Mouse (Mus musculus): Measurements from ENCODE around the gene Dlgap4.

DNA sequence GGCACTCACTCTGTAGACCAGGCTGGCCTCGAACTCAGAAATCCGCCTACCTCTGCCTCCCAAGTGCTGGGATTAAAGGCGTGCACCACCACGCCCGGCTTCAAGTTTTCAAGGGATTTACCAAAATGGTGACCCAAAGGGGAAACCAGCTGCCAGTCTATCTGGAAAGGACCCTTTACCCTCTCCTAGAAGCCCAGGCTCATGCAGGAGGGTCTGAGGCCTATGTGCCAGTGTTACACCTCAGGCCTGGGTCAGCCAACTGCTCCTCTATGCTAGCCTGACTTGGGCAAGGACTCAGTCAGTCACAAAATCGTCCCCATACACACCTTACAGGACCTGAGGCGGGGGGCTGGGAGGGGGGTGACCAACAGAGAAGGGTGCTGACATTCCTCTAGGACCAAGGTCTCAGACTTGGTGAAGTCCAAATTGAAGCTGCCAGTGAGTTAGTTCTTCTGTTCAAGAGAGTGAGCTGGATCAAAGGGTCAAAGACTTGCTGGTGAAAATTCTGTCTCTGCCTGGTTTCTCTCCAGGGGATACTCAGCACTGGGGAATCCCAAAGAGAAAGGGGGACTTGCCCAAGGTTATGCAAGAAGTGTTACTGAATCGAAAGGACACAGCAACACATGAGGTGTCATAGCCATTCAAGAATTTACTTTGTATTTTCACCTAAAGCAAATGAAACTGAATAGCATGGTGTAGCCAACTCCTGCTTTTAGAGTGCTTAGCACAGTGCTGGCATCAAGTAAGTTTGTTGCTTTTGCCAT lies 106.2 kb downstream of the Dlgap4 start:
- TF ChIP-seq USF1 (IDR thresholded peaks at IDR 0.05; ENCODE audit: low read depth, low read length) = no peak
- no peak for TF ChIP-seq POLR2A (IDR thresholded peaks at IDR 0.05; ENCODE audit: low read depth, low read length)
- TF ChIP-seq MAFK (IDR thresholded peaks at IDR 0.05; ENCODE audit: insufficient replicate concordance, low read length) = 0 out of 2 replicates have a peak, but pooled peaks have one; percentile 13
- TF ChIP-seq JUN (IDR thresholded peaks at IDR 0.05; ENCODE audit: insufficient read depth, low read depth, low read length) = peak; percentile 26; the same call in 1 of the 2 replicates
- no peak for TF ChIP-seq NRF1 (IDR thresholded peaks at IDR 0.05; ENCODE audit: low read depth, low read length)
- TF ChIP-seq ETS1 (conservative IDR thresholded peaks at IDR 0.05; ENCODE audit: low read depth, low read length) = peak; percentile 91
- TF ChIP-seq CTCF (conservative IDR thresholded peaks at IDR 0.05 in 1 of 2, IDR thresholded peaks at IDR 0.05 in 1 of 2; ENCODE audit: low read depth in 2 of 2, low read length in 2 of 2) = no peak
- TF ChIP-seq SIN3A (IDR thresholded peaks at IDR 0.05; ENCODE audit: low read length) = peak; percentile 77; the same call in 1 of the 2 replicates
- TF ChIP-seq USF2 (conservative IDR thresholded peaks at IDR 0.05; ENCODE audit: low read depth, low read length) = no peak
- 0 out of 2 replicates have a peak, but pooled peaks have one; percentile 44 for TF ChIP-seq ZMIZ1 (IDR thresholded peaks at IDR 0.05; ENCODE audit: low read depth, low read length)
- 0 out of 2 replicates have a peak, but pooled peaks have one; percentile 26 for TF ChIP-seq KAT2A (IDR thresholded peaks at IDR 0.05; ENCODE audit: insufficient replicate concordance, low read length)
- TF ChIP-seq MEF2A (IDR thresholded peaks at IDR 0.05; ENCODE audit: borderline replicate concordance, low read depth, low read length) = peak; percentile 30; the same call in 1 of the 2 replicates
- TF ChIP-seq HCFC1 (IDR thresholded peaks at IDR 0.05; ENCODE audit: low read depth, low read length) = peak; percentile 17; the same call in 1 of the 2 replicates
- TF ChIP-seq RCOR1 (conservative IDR thresholded peaks at IDR 0.05; ENCODE audit: low read depth, low read length) = no peak
